Mouse (Mus musculus): Measurements from ENCODE around the gene Ms4a18. TPM values are rescaled to one million over a fixed set of nuclear protein-coding genes. Genes with fewer than 3 reads are reported as not detected.
A peak's percentile ranks its signal among the peaks of the same experiment; 100 is the strongest.

The Ms4a18 gene
- total RNA-seq, 4 experiments from 2014 or later: not detected

DNA sequence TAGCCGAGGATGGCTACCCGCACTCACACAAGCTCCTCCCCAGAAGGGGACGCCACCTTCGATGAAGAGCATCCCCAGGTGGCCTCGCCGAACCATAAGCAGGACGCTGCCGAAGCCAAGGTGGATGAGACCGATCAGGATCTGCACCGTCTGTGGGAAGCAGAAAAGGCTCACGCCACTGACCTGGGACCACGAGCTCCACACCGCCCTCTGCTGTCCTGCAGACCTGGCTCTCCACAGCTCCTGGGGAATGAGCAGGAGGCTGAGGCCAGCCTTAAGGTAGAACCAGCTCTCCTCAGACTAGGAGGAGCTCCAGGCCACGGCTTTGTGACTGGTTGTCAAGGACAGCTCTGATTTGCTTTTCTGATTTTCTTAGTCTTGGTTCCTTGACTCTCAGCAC lies 34.7 kb downstream of the Ms4a18 start:
- DNase-seq (ENCODE audit: low spot score): no peak

DNA sequence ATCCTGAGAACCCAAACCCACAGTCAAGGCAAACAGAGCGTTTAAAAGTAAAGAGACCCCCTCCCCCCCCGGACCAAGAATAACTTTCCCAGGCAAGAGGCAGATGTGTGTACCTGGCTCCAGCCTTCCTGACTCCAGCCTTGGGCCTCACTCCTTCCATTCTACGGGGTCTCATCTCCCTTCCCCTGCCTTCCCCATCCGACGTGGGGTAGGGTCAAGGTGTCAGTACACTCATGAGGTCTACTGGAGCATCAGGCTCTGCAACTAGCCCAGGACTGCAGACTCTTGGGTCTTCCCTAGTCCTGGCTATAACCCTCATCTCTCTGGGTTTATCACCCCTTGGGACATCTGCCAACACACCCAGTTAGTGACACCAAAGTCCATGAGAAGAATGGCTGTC lies 37.6 kb downstream of the Ms4a18 start:
- no peak for DNase-seq (ENCODE audit: low spot score)

DNA sequence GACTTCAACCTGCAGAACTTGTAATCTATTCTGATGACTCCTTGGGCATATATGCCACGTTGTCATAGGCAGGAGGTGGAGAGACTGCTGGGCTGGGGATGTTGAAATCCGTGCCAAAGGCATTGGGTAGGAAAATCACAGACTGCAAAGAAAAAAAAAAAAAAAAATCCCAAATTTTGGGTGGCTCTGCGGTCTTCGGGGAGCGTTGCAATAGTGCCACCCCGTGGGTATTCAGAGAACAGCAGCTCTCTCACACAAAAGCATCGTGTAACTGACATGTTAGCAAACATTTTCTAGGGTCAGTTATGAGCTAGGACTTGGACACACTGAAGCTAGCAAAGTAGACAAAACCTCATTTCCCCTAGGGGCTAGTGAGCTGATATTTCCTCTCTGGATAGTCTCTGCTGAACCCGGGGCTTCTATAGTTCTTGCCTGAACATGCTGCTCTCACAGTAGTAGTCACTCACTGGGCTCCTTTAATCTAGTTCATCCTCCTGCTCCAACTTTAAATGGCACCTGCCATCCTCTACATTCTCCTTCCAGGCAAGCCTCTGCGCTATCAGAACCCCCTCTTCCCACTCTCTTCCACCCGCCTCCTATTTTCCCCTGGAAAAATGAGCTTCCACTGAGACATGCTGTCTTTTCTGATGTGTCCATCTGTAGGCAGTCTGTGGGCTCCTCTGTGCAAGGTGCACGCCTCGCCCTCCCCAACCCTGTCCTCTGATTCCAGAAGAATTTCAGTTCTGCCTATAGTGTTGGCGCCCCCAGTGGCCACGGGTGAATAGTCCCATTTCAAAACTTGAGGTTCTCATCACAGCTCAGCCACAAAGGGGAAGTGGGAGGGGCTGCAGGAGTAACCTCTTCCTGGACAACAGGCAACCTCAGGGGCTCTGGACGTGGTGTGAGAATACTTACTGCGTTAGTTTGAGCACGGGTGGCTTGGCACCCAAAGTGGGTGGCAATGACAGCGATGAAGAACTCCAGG lies 38.4 kb downstream of the Ms4a18 start:
- peak; percentile 73 for DNase-seq (ENCODE audit: low spot score)

DNA sequence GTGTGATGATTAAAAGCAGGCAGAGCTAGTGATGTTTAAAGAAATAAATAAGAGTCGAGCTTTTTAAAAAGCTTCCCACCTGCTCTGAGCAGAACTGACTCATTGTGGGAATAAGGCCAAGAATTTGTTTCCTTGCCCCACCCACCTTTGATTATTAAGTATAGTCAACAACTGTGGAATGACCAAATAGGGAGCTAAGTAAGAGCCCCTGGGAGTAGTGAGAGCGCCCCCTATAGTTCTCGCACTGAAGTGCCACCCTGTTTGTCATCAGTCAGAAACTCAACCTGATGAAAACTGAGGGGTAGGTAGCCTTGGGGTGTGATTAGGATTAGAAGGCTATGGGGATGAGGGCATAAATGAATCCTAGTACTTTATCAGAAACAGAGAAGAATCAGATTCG lies 41.5 kb downstream of the Ms4a18 start:
- no peak for DNase-seq (ENCODE audit: low spot score)

DNA sequence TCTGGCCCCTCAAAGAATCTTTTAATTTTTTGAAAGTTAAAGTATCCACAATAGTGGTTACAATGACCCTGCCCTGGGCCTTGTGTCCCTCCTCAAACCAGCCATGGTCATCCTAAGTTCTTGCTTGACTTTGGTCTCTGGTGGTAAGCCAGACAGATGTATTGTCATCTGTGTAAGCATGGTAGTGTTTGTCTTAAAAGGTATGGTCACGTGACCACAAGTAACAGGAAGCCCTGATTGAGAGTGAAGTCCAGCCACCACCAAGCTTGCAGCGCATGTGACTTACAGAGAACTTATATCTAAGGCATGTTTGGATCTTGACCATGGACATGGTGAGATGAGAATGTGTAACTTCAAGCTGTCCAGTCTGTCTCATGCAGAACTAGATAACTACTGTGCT lies 42.6 kb downstream of the Ms4a18 start:
- DNase-seq (ENCODE audit: low spot score): no peak

DNA sequence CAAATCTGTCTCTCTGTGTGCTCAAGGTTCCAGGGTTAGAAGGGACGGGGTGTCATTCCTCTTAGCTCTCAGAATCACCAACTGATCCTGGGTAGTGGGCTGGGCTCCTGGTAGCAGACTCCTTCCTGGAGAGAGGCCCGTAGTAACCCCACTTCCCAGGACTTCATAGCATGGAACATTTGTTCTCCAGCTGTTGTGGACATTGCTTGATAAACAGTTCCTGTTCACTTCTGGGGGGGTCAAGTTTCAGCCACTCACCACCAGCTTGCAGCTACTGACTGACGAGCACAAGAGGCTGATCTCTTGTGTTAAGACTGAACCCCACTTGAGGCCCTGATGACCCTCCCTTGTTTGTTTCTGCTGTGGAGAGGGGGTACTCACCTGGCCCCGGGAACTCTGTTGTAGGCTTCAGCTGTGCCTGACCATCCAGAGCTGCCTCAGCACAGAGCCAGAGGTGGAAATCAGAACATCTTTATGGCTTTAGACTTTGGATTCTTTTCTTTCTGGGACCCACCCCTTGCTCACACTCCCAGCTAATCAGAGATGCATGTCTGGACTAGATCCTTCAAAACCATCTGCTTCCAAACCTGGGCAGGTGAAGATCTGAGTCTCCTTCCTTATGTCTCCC lies 43.5 kb downstream of the Ms4a18 start, which contains the start of gene Ms4a10:
Ms4a10 (minus strand) TSS at position 433 of the 628 bp plus-strand sequence.
- DNase-seq (ENCODE audit: low spot score): no peak

DNA sequence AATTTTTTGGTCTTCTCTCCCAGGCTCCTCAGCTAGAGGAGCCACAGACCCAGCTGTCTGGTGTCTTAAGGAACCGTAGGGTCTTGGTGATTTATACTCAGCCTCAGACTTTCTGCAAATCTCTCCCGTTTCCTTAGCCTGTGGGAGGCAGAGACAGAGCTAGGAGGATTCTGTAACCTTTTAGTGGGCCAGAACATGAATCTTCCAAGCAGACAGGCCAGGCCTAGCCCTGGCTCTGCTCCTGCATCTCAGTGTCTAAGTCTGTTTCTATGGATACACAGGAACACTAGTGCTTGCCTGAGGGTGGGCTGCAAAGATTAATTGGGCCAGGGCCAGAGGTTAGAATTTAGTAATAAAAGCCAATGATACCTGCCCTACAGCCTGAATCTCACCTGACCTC lies 44.6 kb downstream of the Ms4a18 start:
- DNase-seq (ENCODE audit: low spot score): no peak

DNA sequence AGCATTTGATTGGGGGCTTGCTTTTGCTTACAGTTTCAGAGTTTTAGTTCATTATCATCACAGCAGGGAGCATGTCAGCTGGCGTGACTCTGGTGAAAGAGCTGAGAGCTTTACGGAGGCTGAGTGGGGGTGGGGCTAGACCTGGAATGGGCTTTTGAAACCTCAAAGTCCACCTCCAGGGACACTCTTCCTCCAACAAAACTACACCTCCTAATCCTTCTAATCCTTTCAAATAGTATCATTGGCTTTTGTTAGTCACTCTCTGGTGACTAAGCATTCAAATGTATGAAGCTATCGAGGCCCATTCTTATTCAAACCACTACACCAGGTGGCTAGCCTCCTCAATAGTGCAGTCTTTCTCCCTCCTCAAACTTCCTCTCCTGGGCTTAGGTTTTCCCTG lies 45.2 kb downstream of the Ms4a18 start:
- no peak for DNase-seq (ENCODE audit: low spot score)

DNA sequence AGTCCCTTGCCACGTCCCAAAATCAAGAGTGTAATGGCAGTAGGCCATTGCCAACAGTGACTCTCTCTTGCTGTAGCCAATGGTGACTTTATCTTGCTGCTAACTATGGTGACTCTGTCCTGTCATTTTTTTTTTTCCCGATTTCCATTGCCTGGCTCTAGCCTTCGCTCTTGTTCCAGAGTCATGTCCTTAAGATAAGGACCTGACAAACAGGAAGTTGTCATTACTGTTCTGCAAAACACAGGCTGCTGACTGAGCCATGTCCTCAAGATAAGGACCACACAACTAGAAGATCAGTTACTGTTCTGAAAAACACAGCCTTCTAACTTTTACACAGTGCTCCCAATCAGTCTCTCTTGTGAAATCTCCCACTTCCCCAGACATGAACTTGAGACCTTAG lies 47.4 kb downstream of the Ms4a18 start:
- no peak for DNase-seq (ENCODE audit: low spot score)

DNA sequence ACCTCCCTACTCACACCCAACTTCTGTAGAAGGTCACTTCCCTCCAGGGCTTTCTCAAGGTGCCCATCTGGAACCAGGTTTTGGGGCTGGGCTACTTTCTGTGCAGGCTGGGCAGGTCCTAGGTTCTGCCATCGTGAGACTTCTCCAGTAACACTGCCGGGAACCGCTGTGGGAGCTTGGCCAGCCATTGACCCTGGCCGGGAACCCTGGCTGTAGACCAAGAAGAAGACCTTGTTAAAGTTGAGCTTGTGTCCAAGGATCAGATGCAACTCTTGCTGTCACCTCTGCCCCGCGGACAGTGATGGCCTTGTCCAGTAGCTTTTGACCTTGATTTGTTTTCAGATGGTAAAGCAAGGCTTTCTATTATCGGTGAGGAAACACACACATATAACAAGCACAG lies 49.3 kb downstream of the Ms4a18 start:
- no peak for DNase-seq (ENCODE audit: low spot score)

DNA sequence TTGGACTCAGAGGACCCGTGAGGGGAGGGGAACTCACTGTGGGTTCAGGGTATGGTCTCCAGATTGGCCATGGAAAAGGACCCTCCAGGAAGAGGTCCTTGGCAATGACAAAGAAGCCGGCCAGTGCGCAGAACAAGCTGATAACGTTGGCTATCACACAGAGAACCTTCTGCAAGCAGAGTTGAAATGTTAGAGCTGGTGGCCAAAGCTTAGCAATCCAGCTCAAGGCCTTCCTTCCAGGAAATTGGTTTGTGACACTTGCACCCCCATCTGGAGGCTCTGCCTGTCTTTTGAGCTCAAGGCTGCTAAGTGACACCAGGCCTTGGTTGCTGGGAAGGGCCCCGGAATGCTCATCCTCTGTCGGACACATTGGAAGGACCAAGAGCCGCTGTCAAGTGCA lies 52.1 kb downstream of the Ms4a18 start:
- no peak for DNase-seq (ENCODE audit: low spot score)

DNA sequence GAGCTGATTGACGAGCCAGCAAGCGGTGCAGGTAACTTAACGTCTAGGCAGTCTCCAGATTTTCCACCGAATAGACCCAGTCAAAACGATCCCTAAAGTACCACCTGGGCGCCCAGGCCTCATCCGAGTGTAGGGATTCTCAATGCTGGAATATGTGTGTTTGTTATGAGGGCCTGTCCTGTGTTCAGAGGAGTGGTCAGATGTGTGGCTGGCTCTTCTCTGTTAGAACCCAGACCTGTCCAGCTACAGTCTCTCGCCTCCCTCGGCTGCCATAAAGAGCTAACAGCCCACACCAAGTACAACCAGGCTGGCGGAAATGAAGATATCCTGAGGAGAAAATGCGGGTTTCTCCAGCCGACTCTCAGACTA lies 57.9 kb downstream of the Ms4a18 start:
- DNase-seq (ENCODE audit: low spot score): no peak

DNA sequence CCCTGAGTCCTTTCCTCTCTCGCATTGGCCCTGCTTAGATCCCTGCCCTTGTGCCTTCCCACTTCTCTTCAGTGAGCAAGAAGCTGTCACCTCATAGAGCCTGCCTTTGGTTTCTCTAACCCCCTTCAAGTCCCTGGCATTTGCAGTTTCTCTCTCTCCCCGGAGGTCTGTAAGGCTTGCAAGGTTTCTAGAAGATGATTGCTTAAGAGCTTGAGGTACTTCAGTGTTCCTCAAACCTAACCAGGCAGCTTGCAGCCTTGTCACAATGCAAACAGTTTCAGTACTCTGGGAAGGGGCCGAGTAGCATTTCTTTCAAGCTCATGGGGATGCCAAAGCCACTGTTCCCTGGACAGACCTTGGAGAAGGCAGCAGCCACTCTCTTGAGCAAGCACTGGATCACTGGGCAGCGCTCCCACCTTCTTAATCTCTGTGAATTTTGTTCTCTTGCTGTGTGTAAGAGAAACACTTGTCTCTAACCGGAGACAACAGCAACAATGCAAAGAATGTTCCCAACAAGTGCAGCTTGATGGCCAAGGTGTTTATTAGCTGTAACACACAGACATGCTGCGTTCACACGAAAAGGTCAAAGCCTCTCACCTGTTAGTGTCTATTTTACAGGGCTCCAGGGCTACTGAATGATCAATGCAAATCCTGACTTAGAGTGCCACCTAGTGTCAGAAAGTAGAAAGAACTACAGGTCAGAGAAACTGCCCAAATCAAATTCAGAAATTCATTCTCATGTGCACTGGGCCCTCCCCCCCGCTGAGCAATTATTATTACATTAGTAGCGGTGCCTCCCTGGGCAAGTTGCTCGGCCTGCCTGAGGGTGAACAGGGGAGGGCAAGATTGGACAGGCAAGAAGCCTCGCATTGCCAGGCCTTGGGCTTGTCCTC lies 58.5 kb downstream of the Ms4a18 start:
- peak; percentile 79 for DNase-seq (ENCODE audit: low spot score)

DNA sequence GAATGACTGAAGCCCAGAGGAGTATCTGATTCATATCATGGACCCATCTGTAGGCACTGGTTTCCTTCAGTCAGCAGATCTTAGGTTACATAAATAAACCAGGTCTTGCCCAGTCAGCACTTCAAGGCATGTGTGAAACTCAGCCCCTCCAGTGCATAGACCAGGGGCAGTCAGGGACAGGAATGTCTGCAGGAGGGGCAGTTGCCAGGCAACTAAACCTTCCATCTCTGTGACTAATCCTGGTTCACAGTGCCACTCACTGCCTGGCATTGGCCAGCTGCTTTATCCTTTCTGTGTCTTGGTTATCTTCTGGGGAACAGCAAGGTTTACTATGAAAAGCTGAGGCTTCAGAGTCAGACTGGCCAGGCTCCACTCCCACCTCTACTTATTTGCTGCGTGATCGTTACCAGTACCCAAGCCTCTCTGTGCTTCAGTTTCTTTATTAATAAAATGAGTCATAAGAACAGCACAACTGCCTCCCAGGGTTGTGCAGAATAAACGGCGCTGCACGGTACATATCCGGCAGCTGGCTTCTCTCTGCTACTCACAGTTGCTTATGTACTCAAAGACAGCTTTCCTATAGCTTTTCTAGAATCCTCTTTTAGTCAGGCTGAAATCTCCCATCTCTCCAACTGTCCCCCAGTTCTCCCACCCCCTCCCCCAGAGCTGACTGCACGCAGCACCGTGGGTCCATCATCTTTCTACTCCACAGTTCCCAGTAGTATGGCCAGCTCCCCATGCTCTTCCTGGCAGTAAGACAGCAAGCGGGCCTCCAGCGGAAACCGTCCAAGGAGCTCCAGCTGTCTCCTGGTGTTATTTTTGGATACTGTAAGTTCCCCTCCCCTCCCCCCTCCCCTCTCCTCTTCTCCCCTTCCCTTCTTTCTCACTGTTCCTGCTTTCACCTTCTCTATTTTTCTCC lies 65.6 kb downstream of the Ms4a18 start:
- peak; percentile 24 for DNase-seq (ENCODE audit: low spot score)

DNA sequence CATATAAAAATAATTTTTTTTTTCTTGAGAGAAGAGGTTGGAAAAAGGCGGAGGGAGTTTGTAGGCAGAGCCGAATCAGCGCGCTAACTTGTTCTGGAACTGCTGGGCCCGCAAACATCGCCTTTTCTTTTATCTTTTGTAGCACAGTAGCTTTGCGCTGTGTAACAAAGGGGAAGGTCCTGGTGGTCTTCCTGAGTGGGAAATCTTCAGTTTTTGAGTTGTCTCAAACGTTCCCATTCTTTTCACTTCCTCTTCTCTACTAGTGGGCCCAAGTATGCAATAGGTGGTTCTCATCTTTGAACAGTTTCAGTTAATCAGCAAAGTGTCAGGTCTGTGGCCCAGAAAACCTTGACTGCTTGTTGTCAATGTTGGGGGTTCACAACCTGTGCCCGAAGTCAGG lies 68.3 kb downstream of the Ms4a18 start:
- no peak for DNase-seq (ENCODE audit: low spot score)

DNA sequence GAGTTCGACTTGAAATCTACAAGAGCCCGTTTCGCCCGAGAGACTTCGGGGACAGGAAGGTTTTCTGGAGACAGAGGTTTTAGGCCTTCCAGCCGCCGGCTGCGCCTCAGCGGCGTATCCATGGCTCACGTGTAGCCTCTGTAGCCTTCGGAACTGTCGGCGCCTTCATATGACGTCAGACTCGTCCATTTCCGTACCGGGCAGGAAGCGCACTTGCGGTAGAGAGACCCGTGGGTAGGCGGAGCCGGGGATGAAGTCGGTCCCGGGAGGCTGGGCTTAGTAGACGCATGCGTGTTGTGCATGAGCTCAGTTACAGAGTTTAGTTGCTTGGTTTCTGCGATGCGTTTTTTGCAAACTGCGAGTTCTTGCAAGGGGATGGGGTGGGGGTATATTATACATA lies 68.7 kb downstream of the Ms4a18 start, which contains the start of gene Ccdc86:
Ccdc86 (minus strand) TSS at position 155 of the 400 bp plus-strand sequence.
- peak; percentile 96 for DNase-seq (ENCODE audit: low spot score)

DNA sequence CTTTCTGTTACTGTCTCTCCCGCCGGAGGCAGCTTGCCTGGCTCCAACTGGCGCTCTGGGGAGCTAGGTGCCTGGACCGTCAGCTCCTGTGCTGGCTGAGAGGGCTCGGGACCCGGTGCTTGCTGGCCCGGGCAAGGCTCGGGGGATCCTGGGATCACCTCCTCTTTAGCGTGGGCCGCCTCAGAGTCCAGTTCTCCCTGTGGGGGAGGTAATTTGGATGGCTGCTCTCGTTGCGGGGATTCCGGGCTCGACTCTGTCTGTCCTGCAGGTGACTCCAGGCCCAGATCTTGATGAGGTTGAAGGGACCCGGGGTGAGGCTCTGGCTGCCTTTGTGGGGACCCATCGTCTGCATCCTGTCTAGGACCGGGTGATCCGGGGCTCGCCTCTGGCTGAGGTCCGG lies 69.4 kb downstream of the Ms4a18 start:
- no peak for DNase-seq (ENCODE audit: low spot score)

DNA sequence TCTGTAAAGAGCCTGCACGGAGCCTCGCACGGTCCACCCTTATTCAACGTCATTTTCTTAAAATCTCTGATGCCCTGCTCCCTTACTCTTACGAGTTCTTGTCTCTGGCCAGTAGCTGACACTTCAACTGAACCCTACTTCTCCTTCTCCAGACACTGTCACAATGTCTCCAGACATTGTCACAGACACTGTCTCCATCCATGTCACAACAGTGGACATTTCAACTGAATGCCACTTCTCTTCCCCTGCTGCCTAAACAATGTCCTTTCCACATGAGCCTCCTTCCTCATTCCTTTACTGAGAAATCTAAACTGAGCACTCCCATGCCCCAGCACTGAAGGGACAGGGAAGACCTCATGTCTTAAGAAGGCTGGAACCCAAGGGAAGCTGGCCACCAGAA lies 70.6 kb downstream of the Ms4a18 start:
- DNase-seq (ENCODE audit: low spot score): no peak

Measured in heart, adult 8-10 months (tissue).